Mouse (Mus musculus) olfactory bulb, adult 2 months (tissue): ENCODE measurements around the gene Nlrp6.

Experiments used
- CTCF ChIP-seq: fragments of 200-500 bp; IDR thresholded peaks from 2 replicates; pipeline ENCODE4 v1.5.1; 2012; ENCODE audit warnings: low read depth, mild to moderate bottlenecking, low read length, moderate library complexity; ENCODE audit not compliant: insufficient read depth
- POLR2A ChIP-seq: fragments of 200-500 bp; IDR thresholded peaks from 2 replicates; pipeline ENCODE4 v1.6.1; 2012; ENCODE audit warnings: mild to moderate bottlenecking, low read depth, low read length, moderate library complexity; ENCODE audit not compliant: insufficient read depth

DNA sequence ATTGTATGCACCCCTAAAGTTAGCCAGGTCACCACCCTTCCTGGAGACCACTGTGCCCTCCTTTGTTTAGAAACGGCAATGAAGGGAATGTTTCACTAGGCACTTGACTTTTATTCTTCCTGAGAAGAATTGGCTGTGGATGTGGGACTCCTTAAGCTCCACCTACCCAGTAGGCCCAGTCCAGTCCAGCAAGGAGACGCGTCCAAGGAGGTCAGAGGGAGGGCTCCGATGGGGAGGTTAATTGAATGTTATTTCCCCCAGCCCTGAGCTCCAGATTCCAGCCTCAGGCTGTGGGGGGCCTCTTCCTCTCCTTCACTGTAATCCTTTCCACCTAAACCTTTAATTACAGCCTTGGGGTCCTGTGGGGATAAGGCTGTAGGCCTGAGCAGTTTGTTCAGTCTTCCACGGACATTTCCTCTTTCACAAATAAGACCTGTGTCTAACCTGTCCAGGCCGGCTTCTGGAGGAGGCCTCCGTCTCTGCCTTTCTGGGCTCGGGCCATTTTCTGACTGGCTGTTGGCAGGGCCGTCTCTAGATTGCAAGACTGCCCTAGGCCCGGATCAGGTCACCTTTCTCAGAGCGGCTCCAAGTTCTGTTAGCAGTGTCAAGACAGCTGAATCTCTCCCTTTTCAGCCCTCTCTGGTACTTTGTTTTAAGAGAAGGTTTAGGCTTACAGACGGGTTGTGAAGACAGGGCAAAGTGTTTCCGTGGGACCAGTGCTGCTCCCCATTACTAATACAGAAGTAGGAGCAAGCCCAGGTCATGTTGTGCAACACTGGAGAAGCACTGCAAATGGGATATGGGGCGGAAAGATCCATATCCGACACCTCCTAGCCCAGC is 18.4 kb upstream of the Nlrp6 start:
- TF ChIP-seq POLR2A (no peak), CTCF (no peak)
